Mouse (Mus musculus) MEL (cell line): ENCODE data around the gene Setd5. TPM values are rescaled to one million over a fixed set of nuclear protein-coding genes. Genes with fewer than 3 reads are reported as not detected.

Source experiments
- CTCF ChIP-seq, 3 experiments: IDR thresholded peaks in 2 of 3; conservative IDR thresholded peaks in 1 of 3; 2 replicates each; pipeline ENCODE4 v1.5.1; 2011 to 2012; ENCODE audit warnings: low read length in 3 of 3, low read depth in 2 of 3, mild to moderate bottlenecking in 2 of 3, improper control_type of control experiment in 1 of 3, inconsistent platforms in 1 of 3, mixed read lengths in 1 of 3, moderate library complexity in 1 of 3; ENCODE audit not compliant: control insufficient read depth in 1 of 3, insufficient read depth in 1 of 3, poor library complexity in 1 of 3, severe bottlenecking in 1 of 3
- ELF1 ChIP-seq: IDR thresholded peaks from 2 replicates; pipeline ENCODE4 v1.6.1; 2014; ENCODE audit warnings: low read depth, mild to moderate bottlenecking, inconsistent platforms, low read length, improper control_type of control experiment, moderate library complexity
- ETS1 ChIP-seq: IDR thresholded peaks from 2 replicates; pipeline ENCODE4 v1.6.1; 2012; ENCODE audit warnings: low read depth, mild to moderate bottlenecking, inconsistent platforms, low read length, improper control_type of control experiment, moderate library complexity
- HCFC1 ChIP-seq: IDR thresholded peaks from 2 replicates; pipeline ENCODE4 v1.6.1; 2012; ENCODE audit warnings: low read depth, mild to moderate bottlenecking, inconsistent platforms, low read length, improper control_type of control experiment, moderate library complexity
- JUND ChIP-seq: IDR thresholded peaks from 2 replicates; pipeline ENCODE4 v1.6.1; 2011; ENCODE audit warnings: low read depth, mild to moderate bottlenecking, improper control_type of control experiment, low read length
- KAT2A ChIP-seq: conservative IDR thresholded peaks from 2 replicates; pipeline ENCODE4 v1.6.1; 2012; ENCODE audit warnings: low read depth, low read length, improper control_type of control experiment, inconsistent platforms
- MAX ChIP-seq: IDR thresholded peaks from 2 replicates; pipeline ENCODE4 v1.6.1; 2011; ENCODE audit warnings: low read length, improper control_type of control experiment
- MEF2A ChIP-seq: IDR thresholded peaks from 2 replicates; pipeline ENCODE4 v1.6.1; 2014; ENCODE audit warnings: low read depth, mild to moderate bottlenecking, inconsistent platforms, low read length, improper control_type of control experiment; ENCODE audit not compliant: poor library complexity, insufficient replicate concordance, severe bottlenecking; ENCODE audit errors: extremely low read depth
- MYB ChIP-seq: IDR thresholded peaks from 2 replicates; pipeline ENCODE4 v1.6.1; 2011; ENCODE audit warnings: mild to moderate bottlenecking, low read depth, low read length, improper control_type of control experiment
- MYC ChIP-seq: IDR thresholded peaks from 2 replicates; pipeline ENCODE4 v1.6.1; 2011; ENCODE audit warnings: low read depth, mild to moderate bottlenecking, low read length, improper control_type of control experiment, moderate library complexity
- NELFE ChIP-seq: IDR thresholded peaks from 2 replicates; pipeline ENCODE4 v1.6.1; 2011; ENCODE audit warnings: low read depth, low read length, improper control_type of control experiment
- NRF1 ChIP-seq: IDR thresholded peaks from 2 replicates; pipeline ENCODE4 v1.6.1; 2014; ENCODE audit warnings: low read depth, mild to moderate bottlenecking, inconsistent platforms, low read length, improper control_type of control experiment, moderate library complexity; ENCODE audit not compliant: poor library complexity, insufficient read depth, severe bottlenecking
- POLR2A ChIP-seq, 2 experiments: IDR thresholded peaks; 2 replicates each; pipeline ENCODE4 v1.6.1; 2011 to 2012; ENCODE audit warnings: low read length in 2 of 2, mild to moderate bottlenecking in 2 of 2, control low read depth in 1 of 2, improper control_type of control experiment in 1 of 2, low read depth in 1 of 2, moderate library complexity in 1 of 2; ENCODE audit not compliant: control insufficient read depth in 1 of 2, insufficient read depth in 1 of 2, poor library complexity in 1 of 2
- POLR2AphosphoS2 ChIP-seq: IDR thresholded peaks from 2 replicates; pipeline ENCODE4 v1.6.1; 2011; ENCODE audit warnings: low read length, improper control_type of control experiment
- RAD21 ChIP-seq: IDR thresholded peaks from 2 replicates; pipeline ENCODE4 v1.6.1; 2011; ENCODE audit warnings: mild to moderate bottlenecking, low read depth, low read length, improper control_type of control experiment
- SIN3A ChIP-seq: IDR thresholded peaks from 2 replicates; pipeline ENCODE4 v1.6.1; 2012; ENCODE audit warnings: low read length, improper control_type of control experiment, inconsistent platforms
- TBP ChIP-seq: IDR thresholded peaks from 2 replicates; pipeline ENCODE4 v1.8.0; 2011; ENCODE audit warnings: low read depth, low read length, improper control_type of control experiment
- TCF12 ChIP-seq: IDR thresholded peaks from 2 replicates; pipeline ENCODE4 v1.6.1; 2014; ENCODE audit warnings: low read depth, mild to moderate bottlenecking, inconsistent platforms, low read length, improper control_type of control experiment, moderate library complexity
- UBTF ChIP-seq: IDR thresholded peaks from 2 replicates; pipeline ENCODE4 v1.6.1; 2012; ENCODE audit warnings: low read depth, mild to moderate bottlenecking, inconsistent platforms, low read length, improper control_type of control experiment, moderate library complexity, borderline replicate concordance; ENCODE audit not compliant: insufficient read depth
- USF2 ChIP-seq, 2 experiments: IDR thresholded peaks; 2 replicates each; pipeline ENCODE4 v1.6.1; 2011 to 2012; ENCODE audit warnings: improper control_type of control experiment in 2 of 2, low read length in 2 of 2, borderline replicate concordance in 1 of 2, inconsistent platforms in 1 of 2, low read depth in 1 of 2, mild to moderate bottlenecking in 1 of 2; ENCODE audit not compliant: insufficient read depth in 1 of 2
- ZKSCAN1 ChIP-seq: IDR thresholded peaks from 2 replicates; pipeline ENCODE4 v1.6.1; 2012; ENCODE audit warnings: low read depth, mild to moderate bottlenecking, inconsistent platforms, low read length, improper control_type of control experiment, moderate library complexity
- ZMIZ1 ChIP-seq: IDR thresholded peaks from 2 replicates; pipeline ENCODE4 v1.6.1; 2012; ENCODE audit warnings: low read depth, mild to moderate bottlenecking, inconsistent platforms, low read length, improper control_type of control experiment, moderate library complexity
- ZNF384 ChIP-seq: IDR thresholded peaks from 2 replicates; pipeline ENCODE4 v1.6.1; 2012; ENCODE audit warnings: low read depth, mild to moderate bottlenecking, inconsistent platforms, low read length, improper control_type of control experiment
- polyA plus RNA-seq, 2 experiments: library from polyadenylated mRNA; stranded (reverse) in 1 of 2; unstranded in 1 of 2; fragments of >175 nt in 1 of 2; fragments of >200 nt in 1 of 2; gene quantifications; 2 replicates each; pipeline versions ENCODE4 v1.2.1 to v1.2.4; 2012; ENCODE audit warnings: low replicate concordance in 2 of 2, low read depth in 1 of 2; ENCODE audit not compliant: insufficient read length in 2 of 2, insufficient read depth in 1 of 2, missing spikeins in 1 of 2
- total RNA-seq: library from RNA; depleted of rRNA; stranded (reverse); fragments of 300-350 nt; gene quantifications from 2 replicates; pipeline ENCODE4 v1.2.3, GENCODE M21; 2012

Gene Setd5
- total and polyA plus RNA-seq, 3 experiments, result 43.5 to 185 (median 80.2) TPM

- peak; percentile 94 for TF ChIP-seq KAT2A
- TF ChIP-seq ZKSCAN1, result peak; percentile 85
- peak; percentile 98 for TF ChIP-seq HCFC1
- TF ChIP-seq ETS1, result peak; percentile 48; the same call in 1 of the 2 replicates
- TF ChIP-seq TCF12, result peak; percentile 85
- peak; percentile 88 for TF ChIP-seq POLR2AphosphoS2
- TF ChIP-seq POLR2A (IDR thresholded peaks at IDR 0.05; ENCODE audit: control insufficient read depth in 1 of 2, insufficient read depth in 1 of 2, low read depth in 1 of 2, low read length in 2 of 2, poor library complexity in 1 of 2), result peak; percentile 61 to 94
- no peak for TF ChIP-seq JUND
- TF ChIP-seq ELF1, result peak; percentile 97
- TF ChIP-seq ZNF384, result no peak
- no peak for TF ChIP-seq MEF2A
- peak; percentile 86 for TF ChIP-seq ZMIZ1
- 0 out of 2 replicates have a peak, but pooled peaks have one; percentile 51 for TF ChIP-seq UBTF
- no peak for TF ChIP-seq MYB
- no peak for TF ChIP-seq CTCF (IDR thresholded peaks at IDR 0.05 in 2 of 3, conservative IDR thresholded peaks at IDR 0.05 in 1 of 3; ENCODE audit: control insufficient read depth in 1 of 3, insufficient read depth in 1 of 3, low read depth in 2 of 3, low read length in 3 of 3, poor library complexity in 1 of 3, severe bottlenecking in 1 of 3)
- peak; percentile 94 for TF ChIP-seq TBP
- no peak for TF ChIP-seq RAD21
- TF ChIP-seq USF2 (IDR thresholded peaks at IDR 0.05; ENCODE audit: borderline replicate concordance in 1 of 2, insufficient read depth in 1 of 2, low read depth in 1 of 2, low read length in 2 of 2), result no peak
- peak; percentile 92 for TF ChIP-seq NELFE
- TF ChIP-seq MYC, result peak; percentile 96
- TF ChIP-seq MAX, result peak; percentile 95
- TF ChIP-seq SIN3A, result peak; percentile 89
- TF ChIP-seq NRF1, result peak; percentile 95
Measured at GRCm38 (mm10) chr6:113046041-113046975, 30.9 kb upstream of the Setd5 start, which contains the start of gene Thumpd3 (continued).
